Mouse (Mus musculus) gastrocnemius, adult 8-10 months (tissue): ENCODE data around the gene Ptgds. TPM values are rescaled to one million over a fixed set of nuclear protein-coding genes. Genes with fewer than 3 reads are reported as not detected.

Experiments
- microRNA-seq: library from miRNA; unstranded; fragments of <30 nt; microRNA quantifications from one replicate; pipeline ENCODE4 v1.2.0, GENCODE M21; 2022
- total RNA-seq, 4 experiments: library from RNA; stranded (reverse); gene quantifications; 2 replicates each; pipeline ENCODE4 v1.2.4; 2022

Gene Ptgds
- total RNA-seq, 4 experiments from 2014 or later = not detected

Small RNA genes lying within 50 kb of the gene (microRNA-seq; reads per million reads assigned to microRNA genes)
- gene Mir3087 = not detected

Other genes with a start within 250 kb of the Ptgds start
- gene Tubb4b, start 245.3 kb downstream of the Ptgds start, total RNA-seq = 100 to 1,000 TPM; 228 to 239 (median 232) TPM
- not detected for gene Slc34a3, start 235.7 kb downstream of the Ptgds start, total RNA-seq
- not detected for gene Rnf224, start 233.3 kb downstream of the Ptgds start, total RNA-seq
- gene Rnf208, start 227.8 kb downstream of the Ptgds start, total RNA-seq = under 1 TPM; 0.36 to 0.87 (median 0.69) TPM
- not detected for gene Cysrt1, start 227.6 kb downstream of the Ptgds start, total RNA-seq
- 1 to 10 TPM in 2 of 4 experiments, under 1 TPM in 2; 0.54 to 1.8 (median 1.2) TPM for gene AL732309.1, start 223.2 kb downstream of the Ptgds start, total RNA-seq
- 10 to 100 TPM; 11.7 to 14.1 (median 13.1) TPM for gene Tmem203, start 214.6 kb downstream of the Ptgds start, total RNA-seq
- gene Tprn, start 207.4 kb downstream of the Ptgds start, total RNA-seq = 1 to 10 TPM; 2.0 to 5.3 (median 2.6) TPM
- gene Ssna1, start 197.6 kb downstream of the Ptgds start, total RNA-seq = 10 to 100 TPM; 29.0 to 36.4 (median 31.2) TPM
- 10 to 100 TPM; 30.4 to 33.4 (median 31.3) TPM for gene Anapc2, start 197.6 kb downstream of the Ptgds start, total RNA-seq
- not detected for gene Tmem210, start 181.9 kb downstream of the Ptgds start, total RNA-seq
- not detected for gene Lrrc26, start 180.1 kb downstream of the Ptgds start, total RNA-seq
- gene Grin1, start 150.9 kb downstream of the Ptgds start, total RNA-seq = not detected
- gene Man1b1, start 137.7 kb downstream of the Ptgds start, total RNA-seq = 10 to 100 TPM; 13.9 to 15.0 (median 14.4) TPM
- gene Dpp7, start 113.7 kb downstream of the Ptgds start, total RNA-seq = 10 to 100 TPM; 12.8 to 20.3 (median 16.7) TPM
- 10 to 100 TPM in 1 of 4 experiments, 1 to 10 TPM in 3; 3.6 to 11.9 (median 4.8) TPM for gene Uap1l1, start 104.4 kb downstream of the Ptgds start, total RNA-seq
- not detected for gene Sapcd2, start 97.7 kb downstream of the Ptgds start, total RNA-seq
- 1 to 10 TPM; 3.8 to 8.0 (median 6.2) TPM for gene Entpd2, start 74.2 kb downstream of the Ptgds start, total RNA-seq
- gene Npdc1, start 70.7 kb downstream of the Ptgds start, total RNA-seq = 10 to 100 TPM; 12.6 to 19.9 (median 15.7) TPM
- gene Fut7, start 46.8 kb downstream of the Ptgds start, total RNA-seq = not detected
- 10 to 100 TPM; 14.6 to 19.4 (median 16.0) TPM for gene Abca2, start 41.3 kb downstream of the Ptgds start, total RNA-seq
- 1 to 10 TPM in 1 of 4 experiments, under 1 TPM in 2, not detected in 1; 0.64 to 1.1 (median 0.77) TPM for gene Clic3, start 13.2 kb downstream of the Ptgds start, total RNA-seq
- 10 to 100 TPM; 11.2 to 15.0 (median 14.9) TPM for gene Paxx, start 9.0 kb downstream of the Ptgds start, total RNA-seq
- not detected for gene Lcn12, start 23.9 kb upstream of the Ptgds start, total RNA-seq
- 100 to 1,000 TPM in 1 of 4 experiments, 10 to 100 TPM in 3; 83.3 to 100 (median 89.7) TPM for gene Fbxw5, start 30.7 kb upstream of the Ptgds start, total RNA-seq
- gene C8g, start 31.7 kb upstream of the Ptgds start, total RNA-seq = 1 to 10 TPM; 1.0 to 1.8 (median 1.6) TPM
- 10 to 100 TPM; 12.0 to 18.8 (median 15.2) TPM for gene Traf2, start 76.9 kb upstream of the Ptgds start, total RNA-seq
- gene Edf1, start 87.8 kb upstream of the Ptgds start, total RNA-seq = 100 to 1,000 TPM; 104 to 172 (median 141) TPM
- gene Mamdc4, start 104.8 kb upstream of the Ptgds start, total RNA-seq = under 1 TPM; 0.19 to 0.46 (median 0.33) TPM
- gene Phpt1, start 105.2 kb upstream of the Ptgds start, total RNA-seq = 10 to 100 TPM; 62.8 to 69.7 (median 65.5) TPM
- gene Ajm1, start 111.7 kb upstream of the Ptgds start, total RNA-seq = under 1 TPM; 0.13 to 0.20 (median 0.16) TPM
- gene Rabl6, start 138.5 kb upstream of the Ptgds start, total RNA-seq = 10 to 100 TPM; 83.3 to 94.6 (median 89.3) TPM
- not detected for gene Ccdc183, start 147.6 kb upstream of the Ptgds start, total RNA-seq
- 10 to 100 TPM; 14.9 to 22.8 (median 17.3) TPM for gene Tmem141, start 152.0 kb upstream of the Ptgds start, total RNA-seq
- 1 to 10 TPM in 3 of 4 experiments, under 1 TPM in 1; 0.41 to 4.2 (median 1.9) TPM for gene Fcna, start 158.0 kb upstream of the Ptgds start, total RNA-seq
- gene Lcn8, start 183.1 kb upstream of the Ptgds start, total RNA-seq = 1 to 10 TPM; 3.5 to 8.6 (median 5.2) TPM
- gene Lcn5, start 187.9 kb upstream of the Ptgds start, total RNA-seq = not detected
- not detected for gene Lcn6, start 206.7 kb upstream of the Ptgds start, total RNA-seq
- not detected for gene Lcn10, start 212.7 kb upstream of the Ptgds start, total RNA-seq
- gene Obp2a, start 230.0 kb upstream of the Ptgds start, total RNA-seq = not detected
- 10 to 100 TPM; 18.7 to 22.3 (median 20.6) TPM for gene Bmyc, start 236.7 kb upstream of the Ptgds start, total RNA-seq